Mouse (Mus musculus): ENCODE data around the gene Cd79b. TPM values are rescaled to one million over a fixed set of nuclear protein-coding genes. Genes with fewer than 3 reads are reported as not detected.

The Cd79b gene
- polyA plus RNA-seq, 1 experiment from 2014 or later: 2.7 TPM

- no peak overlapping the region for H3K4me3 ChIP-seq (ENCODE audit: low read depth, low read length)
- ATAC-seq (ENCODE audit: insufficient number of reproducible peaks, insufficient read depth, low FRiP score, low read depth): no peak
- H3K4me1 ChIP-seq (ENCODE audit: control insufficient read depth, insufficient read depth, low read length): no peaks in the 10 kb centered on the region
- WGBS: 53% methylated on average over 6 of the region's 6 CpGs
- H3K9ac ChIP-seq (replicated peaks; ENCODE audit: low read depth, low read length): no peak overlapping the region
- H3K9me3 ChIP-seq (ENCODE audit: control insufficient read depth, low read depth, low read length): no peaks in the 10 kb centered on the region
- H3K36me3 ChIP-seq (ENCODE audit: control insufficient read depth, insufficient read depth, low read length): no peaks in the 10 kb centered on the region
- H3K4me2 ChIP-seq (replicated peaks; ENCODE audit: low read depth, low read length): no peak overlapping the region
- no peak overlapping the region for H3K27ac ChIP-seq (ENCODE audit: low read length)
- H3K27me3 ChIP-seq (ENCODE audit: control insufficient read depth, insufficient read depth, low read length): no peaks in the 10 kb centered on the region
These were observed 14.6 kb upstream of the Cd79b start for GRCm38 (mm10) chr11:106329128-106329527.

- no peak for ATAC-seq (ENCODE audit: insufficient number of reproducible peaks, insufficient read depth, low FRiP score, low read depth)
- H3K4me2 ChIP-seq (replicated peaks; ENCODE audit: low read depth, low read length): no peak overlapping the region
- no peak overlapping the region for H3K27ac ChIP-seq (ENCODE audit: low read length)
- no peaks in the 10 kb centered on the region for H3K27me3 ChIP-seq (ENCODE audit: control insufficient read depth, insufficient read depth, low read length)
- no peak overlapping the region for H3K4me3 ChIP-seq (ENCODE audit: low read depth, low read length)
- no peak overlapping the region for H3K9ac ChIP-seq (replicated peaks; ENCODE audit: low read depth, low read length)
- H3K36me3 ChIP-seq (ENCODE audit: control insufficient read depth, insufficient read depth, low read length): no peaks in the 10 kb centered on the region
- WGBS: 46% methylated on average over 5 of the region's 5 CpGs
- no peaks in the 10 kb centered on the region for H3K4me1 ChIP-seq (ENCODE audit: control insufficient read depth, insufficient read depth, low read length)
- no peaks in the 10 kb centered on the region for H3K9me3 ChIP-seq (ENCODE audit: control insufficient read depth, low read depth, low read length)
These were observed 14.0 kb upstream of the Cd79b start for GRCm38 (mm10) chr11:106328521-106328920.

GRCm38 (mm10) chr11:106326475-106326874, 11.9 kb upstream of the Cd79b start:
- no peak for ATAC-seq (ENCODE audit: insufficient number of reproducible peaks, insufficient read depth, low FRiP score, low read depth)
- WGBS: 78% methylated on average over 8 of the region's 8 CpGs
- Histone ChIP-seq H3K27ac (ENCODE audit: low read length) (no peak overlapping the region), H3K9ac (replicated peaks; ENCODE audit: low read depth, low read length) (no peak overlapping the region), H3K27me3 (ENCODE audit: control insufficient read depth, insufficient read depth, low read length) (no peaks in the 10 kb centered on the region), H3K36me3 (ENCODE audit: control insufficient read depth, insufficient read depth, low read length) (no peaks in the 10 kb centered on the region), H3K4me3 (ENCODE audit: low read depth, low read length) (no peak overlapping the region), H3K9me3 (ENCODE audit: control insufficient read depth, low read depth, low read length) (no peaks in the 10 kb centered on the region), H3K4me2 (replicated peaks; ENCODE audit: low read depth, low read length) (no peak overlapping the region), H3K4me1 (ENCODE audit: control insufficient read depth, insufficient read depth, low read length) (no peaks in the 10 kb centered on the region)

- Histone ChIP-seq H3K36me3 (ENCODE audit: control insufficient read depth, insufficient read depth, low read length) (no peaks in the 10 kb centered on the region), H3K9me3 (ENCODE audit: control insufficient read depth, low read depth, low read length) (no peaks in the 10 kb centered on the region), H3K4me1 (ENCODE audit: control insufficient read depth, insufficient read depth, low read length) (no peaks in the 10 kb centered on the region), H3K4me3 (ENCODE audit: low read depth, low read length) (no peak overlapping the region), H3K27me3 (ENCODE audit: control insufficient read depth, insufficient read depth, low read length) (no peaks in the 10 kb centered on the region), H3K27ac (ENCODE audit: low read length) (no peak overlapping the region), H3K9ac (replicated peaks; ENCODE audit: low read depth, low read length) (no peak overlapping the region), H3K4me2 (replicated peaks; ENCODE audit: low read depth, low read length) (no peak overlapping the region)
- no peak for ATAC-seq (ENCODE audit: insufficient number of reproducible peaks, insufficient read depth, low FRiP score, low read depth)
- WGBS: 65% methylated on average over 8 of the region's 8 CpGs
These were observed 11.1 kb upstream of the Cd79b start for GRCm38 (mm10) chr11:106325566-106326206.

GRCm38 (mm10) chr11:106324858-106325257, 10.3 kb upstream of the Cd79b start:
- no peaks in the 10 kb centered on the region for H3K4me1 ChIP-seq (ENCODE audit: control insufficient read depth, insufficient read depth, low read length)
- H3K36me3 ChIP-seq (ENCODE audit: control insufficient read depth, insufficient read depth, low read length): no peaks in the 10 kb centered on the region
- H3K4me3 ChIP-seq (ENCODE audit: low read depth, low read length): no peak overlapping the region
- no peaks in the 10 kb centered on the region for H3K9me3 ChIP-seq (ENCODE audit: control insufficient read depth, low read depth, low read length)
- H3K27me3 ChIP-seq (ENCODE audit: control insufficient read depth, insufficient read depth, low read length): no peaks in the 10 kb centered on the region
- WGBS: 67% methylated on average over 5 of the region's 5 CpGs
- no peak for ATAC-seq (ENCODE audit: insufficient number of reproducible peaks, insufficient read depth, low FRiP score, low read depth)
- no peak overlapping the region for H3K9ac ChIP-seq (replicated peaks; ENCODE audit: low read depth, low read length)
- H3K4me2 ChIP-seq (replicated peaks; ENCODE audit: low read depth, low read length): no peak overlapping the region
- no peak overlapping the region for H3K27ac ChIP-seq (ENCODE audit: low read length)

- Histone ChIP-seq H3K36me3 (ENCODE audit: control insufficient read depth, insufficient read depth, low read length) (no peaks in the 10 kb centered on the region), H3K27me3 (ENCODE audit: control insufficient read depth, insufficient read depth, low read length) (no peaks in the 10 kb centered on the region), H3K9ac (replicated peaks; ENCODE audit: low read depth, low read length) (no peak overlapping the region), H3K4me2 (replicated peaks; ENCODE audit: low read depth, low read length) (no peak overlapping the region), H3K27ac (ENCODE audit: low read length) (no peak overlapping the region), H3K4me1 (ENCODE audit: control insufficient read depth, insufficient read depth, low read length) (0 out of 2 replicates have a peak, but pooled peaks cover 4% of the 10 kb centered on the region), H3K9me3 (ENCODE audit: control insufficient read depth, low read depth, low read length) (no peaks in the 10 kb centered on the region), H3K4me3 (ENCODE audit: low read depth, low read length) (no peak overlapping the region)
- no peak for ATAC-seq (ENCODE audit: insufficient number of reproducible peaks, insufficient read depth, low FRiP score, low read depth)
- 64% methylated on average over 21 of the region's 21 CpGs for WGBS
These were observed 4.1 kb upstream of the Cd79b start for GRCm38 (mm10) chr11:106318406-106319366.

- ATAC-seq (ENCODE audit: insufficient number of reproducible peaks, insufficient read depth, low FRiP score, low read depth): no peak
- Histone ChIP-seq H3K4me3 (ENCODE audit: low read depth, low read length) (no peak overlapping the region), H3K9me3 (ENCODE audit: control insufficient read depth, low read depth, low read length) (no peaks in the 10 kb centered on the region), H3K27ac (ENCODE audit: low read length) (no peak overlapping the region), H3K9ac (replicated peaks; ENCODE audit: low read depth, low read length) (no peak overlapping the region), H3K36me3 (ENCODE audit: control insufficient read depth, insufficient read depth, low read length) (no peaks in the 10 kb centered on the region), H3K4me1 (ENCODE audit: control insufficient read depth, insufficient read depth, low read length) (0 out of 2 replicates have a peak, but pooled peaks cover 8% of the 10 kb centered on the region), H3K4me2 (replicated peaks; ENCODE audit: low read depth, low read length) (no peak overlapping the region), H3K27me3 (ENCODE audit: control insufficient read depth, insufficient read depth, low read length) (no peaks in the 10 kb centered on the region)
- WGBS: 77% methylated on average over 7 of the region's 7 CpGs
These were observed 3.2 kb upstream of the Cd79b start for GRCm38 (mm10) chr11:106317801-106318200.

- Histone ChIP-seq H3K27me3 (ENCODE audit: control insufficient read depth, insufficient read depth, low read length) (no peaks in the 10 kb centered on the region), H3K4me3 (ENCODE audit: low read depth, low read length) (no peak overlapping the region), H3K36me3 (ENCODE audit: control insufficient read depth, insufficient read depth, low read length) (no peaks in the 10 kb centered on the region), H3K27ac (ENCODE audit: low read length) (no peak overlapping the region), H3K4me1 (ENCODE audit: control insufficient read depth, insufficient read depth, low read length) (0 out of 2 replicates have a peak, but pooled peaks cover 8% of the 10 kb centered on the region), H3K9ac (replicated peaks; ENCODE audit: low read depth, low read length) (no peak overlapping the region), H3K9me3 (ENCODE audit: control insufficient read depth, low read depth, low read length) (no peaks in the 10 kb centered on the region), H3K4me2 (replicated peaks; ENCODE audit: low read depth, low read length) (no peak overlapping the region)
- WGBS: 70% methylated on average over 1 of the region's 1 CpGs
- ATAC-seq (ENCODE audit: insufficient number of reproducible peaks, insufficient read depth, low FRiP score, low read depth): no peak
These were observed 1.9 kb upstream of the Cd79b start for GRCm38 (mm10) chr11:106316416-106316815.

Data from stomach, embryonic 14.5 days (tissue).